Mouse (Mus musculus) gastrocnemius, adult 2 months (tissue): ENCODE measurements around the gene Mctp2. TPM values are rescaled to one million over a fixed set of nuclear protein-coding genes. Genes with fewer than 3 reads are reported as not detected.

Source experiments
- DNase-seq: peaks from one replicate; pipeline ENCODE4 v3.0.0; 2022
- H3K27ac ChIP-seq: fragments of 200-600 bp; 2 replicates; pipeline ENCODE4 v1.8.1; 2022; ENCODE audit warnings: mild to moderate bottlenecking
- H3K4me3 ChIP-seq: fragments of 200-600 bp; 2 replicates; pipeline ENCODE4 v1.8.1; 2022; ENCODE audit warnings: mild to moderate bottlenecking, moderate library complexity
- CTCF ChIP-seq: fragments of 200-600 bp; IDR thresholded peaks from 2 replicates; pipeline ENCODE4 v1.8.1; 2022; ENCODE audit warnings: antibody characterized with exemption, mild to moderate bottlenecking, moderate library complexity
- intact Hi-C: fragments of 180-260 bp; cut with DNase I; formaldehyde crosslinking; loops from one replicate; pipeline ENCODE4 v1.15.1; 2025
- total RNA-seq, 2 experiments: library from RNA; stranded (reverse); gene quantifications; 2 replicates each; pipeline ENCODE4 v1.2.3; 2021

Mctp2 gene
- total RNA-seq, 2 experiments from 2014 or later, result 0.05 to 0.14 TPM

- intact Hi-C loops, result no loop called here
- Histone ChIP-seq H3K4me3 (no peak overlapping the region), H3K27ac (no peak overlapping the region)
- TF ChIP-seq CTCF, result no peak
- DNase-seq, result no peak
Measured at GRCm38 (mm10) chr7:72120986-72121385, 185.4 kb downstream of the Mctp2 start.

- TF ChIP-seq CTCF, result no peak
- intact Hi-C loops, result no loop called here
- Histone ChIP-seq H3K4me3 (no peak overlapping the region), H3K27ac (no peak overlapping the region)
- no peak for DNase-seq
Measured at GRCm38 (mm10) chr7:72119713-72120112, 186.7 kb downstream of the Mctp2 start.

GRCm38 (mm10) chr7:72117376-72118077 is 188.9 kb downstream of the Mctp2 start:
- H3K4me3 ChIP-seq, result no peak overlapping the region
- DNase-seq, result no peak
- intact Hi-C loops, result no loop called here
- no peak for TF ChIP-seq CTCF
- no peak overlapping the region for H3K27ac ChIP-seq

- Histone ChIP-seq H3K27ac (no peak overlapping the region), H3K4me3 (no peak overlapping the region)
- intact Hi-C loops, result no loop called here
- DNase-seq, result no peak
- TF ChIP-seq CTCF, result no peak
Measured at GRCm38 (mm10) chr7:72115073-72115472, 191.3 kb downstream of the Mctp2 start.

- H3K4me3 ChIP-seq, result no peak overlapping the region
- TF ChIP-seq CTCF, result no peak
- no peak overlapping the region for H3K27ac ChIP-seq
- intact Hi-C loops, result no loop called here
- no peak for DNase-seq
Measured at GRCm38 (mm10) chr7:72110578-72110977, 195.8 kb downstream of the Mctp2 start.

GRCm38 (mm10) chr7:72108639-72109399 is 197.6 kb downstream of the Mctp2 start:
- intact Hi-C loops, result no loop called here
- TF ChIP-seq CTCF, result no peak
- no peak overlapping the region for H3K4me3 ChIP-seq
- DNase-seq, result no peak
- H3K27ac ChIP-seq, result no peak overlapping the region

- peak; percentile 14; the same call in 1 of the 2 replicates for TF ChIP-seq CTCF
- Histone ChIP-seq H3K4me3 (no peak overlapping the region), H3K27ac (no peak overlapping the region)
- DNase-seq, result no peak
- intact Hi-C loops, result no loop called here
Measured at GRCm38 (mm10) chr7:72104170-72104569, 202.2 kb downstream of the Mctp2 start.

GRCm38 (mm10) chr7:72103654-72104053 is 202.8 kb downstream of the Mctp2 start:
- TF ChIP-seq CTCF, result no peak
- H3K4me3 ChIP-seq, result no peak overlapping the region
- intact Hi-C loops, result no loop called here
- H3K27ac ChIP-seq, result no peak overlapping the region
- DNase-seq, result no peak

GRCm38 (mm10) chr7:72100683-72101082 is 205.7 kb downstream of the Mctp2 start:
- TF ChIP-seq CTCF, result no peak
- Histone ChIP-seq H3K4me3 (no peak overlapping the region), H3K27ac (no peak overlapping the region)
- no peak for DNase-seq
- intact Hi-C loops, result no loop called here

GRCm38 (mm10) chr7:72098603-72099002 is 207.8 kb downstream of the Mctp2 start:
- DNase-seq, result no peak
- no peak overlapping the region for H3K4me3 ChIP-seq
- H3K27ac ChIP-seq, result no peak overlapping the region
- no peak for TF ChIP-seq CTCF
- intact Hi-C loops, result no loop called here

- DNase-seq, result no peak
- Histone ChIP-seq H3K27ac (no peak overlapping the region), H3K4me3 (no peak overlapping the region)
- TF ChIP-seq CTCF, result no peak
- intact Hi-C loops, result no loop called here
Measured at GRCm38 (mm10) chr7:72096973-72097372, 209.4 kb downstream of the Mctp2 start.

GRCm38 (mm10) chr7:72096433-72096832 is 210.0 kb downstream of the Mctp2 start:
- TF ChIP-seq CTCF, result no peak
- intact Hi-C loops, result no loop called here
- no peak overlapping the region for H3K27ac ChIP-seq
- no peak for DNase-seq
- no peak overlapping the region for H3K4me3 ChIP-seq

- no peak for TF ChIP-seq CTCF
- intact Hi-C loops, result no loop called here
- H3K27ac ChIP-seq, result no peak overlapping the region
- no peak overlapping the region for H3K4me3 ChIP-seq
- no peak for DNase-seq
Measured at GRCm38 (mm10) chr7:72089463-72090175, 216.8 kb downstream of the Mctp2 start.
